Mouse (Mus musculus) stomach, postnatal 0 days (tissue): Measurements from ENCODE around the gene Kpna3. TPM values are rescaled to one million over a fixed set of nuclear protein-coding genes. Genes with fewer than 3 reads are reported as not detected.
"Not testable (repeated sequence)": the region's sequence is repeated elsewhere in the genome, so short reads cannot be mapped to it uniquely, and the experiment has no call there.

Source experiments
- ATAC-seq: fragments of 200-750 bp; cut with Nextera tagmentation; 2 replicates; pipeline ENCODE4 v1.8.0; 2017; ENCODE audit not compliant: low FRiP score, low TSS enrichment
- DNase-seq: peaks from one replicate; pipeline ENCODE4 v3.0.0-alpha.2; 2016; ENCODE audit warnings: low spot score
- H3K27ac ChIP-seq: fragments of 300-500 bp; sonication (generic); replicated peaks from 2 replicates; pipeline ENCODE4 v1.5.1; 2014; ENCODE audit warnings: mild to moderate bottlenecking, control low read depth
- H3K27me3 ChIP-seq: fragments of 300-500 bp; sonication (generic); 2 replicates; pipeline ENCODE4 v1.6.1; 2014; ENCODE audit warnings: low read length; ENCODE audit not compliant: control insufficient read depth, insufficient read depth
- H3K36me3 ChIP-seq: fragments of 300-500 bp; sonication (generic); 2 replicates; pipeline ENCODE4 v1.6.1; 2014; ENCODE audit warnings: low read length, mixed read lengths; ENCODE audit not compliant: control insufficient read depth, insufficient read depth
- H3K4me1 ChIP-seq: fragments of 300-500 bp; sonication (generic); replicated peaks from 2 replicates; pipeline ENCODE4 v1.6.1; 2014; ENCODE audit warnings: antibody characterized with exemption; ENCODE audit not compliant: control insufficient read depth, insufficient read depth
- H3K4me2 ChIP-seq: fragments of 300-500 bp; sonication (generic); replicated peaks from 2 replicates; pipeline ENCODE4 v1.6.1; 2014; ENCODE audit warnings: low read depth, mild to moderate bottlenecking, control low read depth, moderate library complexity
- H3K4me3 ChIP-seq: fragments of 300-500 bp; sonication (generic); 2 replicates; pipeline ENCODE4 v1.5.1; 2014; ENCODE audit warnings: low read depth, low read length, control low read depth
- H3K9ac ChIP-seq: fragments of 300-500 bp; sonication (generic); 2 replicates; pipeline ENCODE4 v1.6.1; 2014; ENCODE audit warnings: mild to moderate bottlenecking, low read length, control low read depth, mixed read lengths
- H3K9me3 ChIP-seq: fragments of 300-500 bp; sonication (generic); 2 replicates; pipeline ENCODE4 v1.6.1; 2016; ENCODE audit warnings: low read length; ENCODE audit not compliant: control insufficient read depth
- CTCF ChIP-seq: IDR thresholded peaks from 2 replicates; pipeline ENCODE4 v1.5.1; 2016; ENCODE audit warnings: antibody characterized with exemption, low read depth, mild to moderate bottlenecking, moderate library complexity
- EP300 ChIP-seq: optimal IDR thresholded peaks from 2 replicates; pipeline ENCODE3; 2016; ENCODE audit warnings: antibody characterized with exemption
- WGBS: fragments of 180-500 bp; shearing (Covaris S2); extraction: QIAGEN DNeasy Blood & Tissue Kit; methylation state at CpG from one replicate; pipeline ENCODE4 v1.1.7; 2014; 5-methylcytosine and 5-hydroxymethylcytosine counted together
- polyA plus RNA-seq: library from polyadenylated mRNA; unstranded; fragments of >200 nt; fragmentation: Nextera tagmentation; extraction: Ambion mirVana; gene quantifications from 2 replicates; pipeline ENCODE4 v1.2.1, GENCODE M21; 2015

Gene Kpna3
- polyA plus RNA-seq, 1 experiment from 2014 or later, result 21.2 TPM

- no peak overlapping the region for H3K4me2 ChIP-seq
- no peak overlapping the region for H3K9ac ChIP-seq
- H3K27me3 ChIP-seq, result no peaks in the 10 kb centered on the region
- DNase-seq (no peak), ATAC-seq (no peak)
- no peaks in the 10 kb centered on the region for H3K9me3 ChIP-seq
- 87% methylated on average over 4 of the region's 4 CpGs for WGBS
- no peaks in the 10 kb centered on the region for H3K4me1 ChIP-seq
- no peak overlapping the region for H3K4me3 ChIP-seq
- no peaks in the 10 kb centered on the region for H3K36me3 ChIP-seq
- no peak overlapping the region for H3K27ac ChIP-seq
- TF ChIP-seq CTCF (no peak), EP300 (no peak)
Measured at GRCm38 (mm10) chr14:61339381-61339780, 100.3 kb downstream of the Kpna3 start.

- Histone ChIP-seq H3K4me2 (no peak overlapping the region; the same call in 1 of the 2 replicates), H3K27me3 (no peaks in the 10 kb centered on the region), H3K4me1 (no peaks in the 10 kb centered on the region), H3K27ac (no peak overlapping the region), H3K36me3 (no peaks in the 10 kb centered on the region), H3K4me3 (no peak overlapping the region), H3K9ac (no peak overlapping the region), H3K9me3 (no peaks in the 10 kb centered on the region)
- 17% methylated on average over 13 of the region's 13 CpGs for whole genome bisulfite sequencing
- TF ChIP-seq CTCF (peak; percentile 95), EP300 (no peak)
- DNase-seq (peak; percentile 80), ATAC-seq (peak; percentile 84)
Measured at GRCm38 (mm10) chr14:61330996-61331561, 108.6 kb downstream of the Kpna3 start.

GRCm38 (mm10) chr14:61330591-61330990 lies 109.1 kb downstream of the Kpna3 start:
- no peak for DNase-seq
- Histone ChIP-seq H3K4me2 (no peak overlapping the region), H3K27ac (no peak overlapping the region), H3K27me3 (no peaks in the 10 kb centered on the region), H3K4me3 (no peak overlapping the region), H3K9ac (no peak overlapping the region), H3K36me3 (no peaks in the 10 kb centered on the region), H3K4me1 (no peaks in the 10 kb centered on the region), H3K9me3 (no peaks in the 10 kb centered on the region)
- 62% methylated on average over 11 of the region's 11 CpGs for WGBS
- no peak; the same call in 1 of the 2 replicates for ATAC-seq
- no peak for TF ChIP-seq EP300
- no peak for TF ChIP-seq CTCF

- Histone ChIP-seq H3K4me3 (peak overlapping the region; percentile 22; the same call in 1 of the 2 replicates), H3K9me3 (no peaks in the 10 kb centered on the region), H3K36me3 (no peaks in the 10 kb centered on the region), H3K27me3 (no peaks in the 10 kb centered on the region), H3K4me1 (no peaks in the 10 kb centered on the region), H3K9ac (peak overlapping the region; percentile 38; the same call in 1 of the 2 replicates), H3K27ac (0 out of 2 replicates have a peak overlapping the region, but pooled peaks have one; percentile 18), H3K4me2 (peak overlapping the region; percentile 42)
- TF ChIP-seq CTCF (peak; percentile 26), EP300 (no peak)
- ATAC-seq, result peak; percentile 46; the same call in 1 of the 2 replicates
- WGBS, result 37% methylated on average over 19 of the region's 19 CpGs
- peak; percentile 47 for DNase-seq
Measured at GRCm38 (mm10) chr14:61327618-61328450, 111.8 kb downstream of the Kpna3 start.

- H3K36me3 ChIP-seq, H3K27ac ChIP-seq, H3K9me3 ChIP-seq, ATAC-seq, H3K4me3 ChIP-seq, H3K4me1 ChIP-seq, H3K27me3 ChIP-seq, H3K4me2 ChIP-seq, DNase-seq, H3K9ac ChIP-seq: not testable (repeated sequence)
- WGBS, result 29% methylated on average over 6 of the region's 6 CpGs
- TF ChIP-seq CTCF, result peak; percentile 48
Measured at GRCm38 (mm10) chr14:61327007-61327406, 112.7 kb downstream of the Kpna3 start.

GRCm38 (mm10) chr14:61322740-61323139 lies 116.9 kb downstream of the Kpna3 start:
- WGBS, result 100% methylated on average over 1 of the region's 1 CpGs
- Histone ChIP-seq H3K27me3 (no peaks in the 10 kb centered on the region), H3K4me1 (no peaks in the 10 kb centered on the region), H3K4me3 (no peak overlapping the region), H3K27ac (no peak overlapping the region), H3K36me3 (no peaks in the 10 kb centered on the region), H3K4me2 (no peak overlapping the region), H3K9ac (no peak overlapping the region), H3K9me3 (no peaks in the 10 kb centered on the region)
- no peak for DNase-seq
- TF ChIP-seq CTCF (no peak), EP300 (no peak)
- no peak for ATAC-seq
